8 mouse cellular contexts compared by ENCODE assay signal in the genomic region with DNA sequence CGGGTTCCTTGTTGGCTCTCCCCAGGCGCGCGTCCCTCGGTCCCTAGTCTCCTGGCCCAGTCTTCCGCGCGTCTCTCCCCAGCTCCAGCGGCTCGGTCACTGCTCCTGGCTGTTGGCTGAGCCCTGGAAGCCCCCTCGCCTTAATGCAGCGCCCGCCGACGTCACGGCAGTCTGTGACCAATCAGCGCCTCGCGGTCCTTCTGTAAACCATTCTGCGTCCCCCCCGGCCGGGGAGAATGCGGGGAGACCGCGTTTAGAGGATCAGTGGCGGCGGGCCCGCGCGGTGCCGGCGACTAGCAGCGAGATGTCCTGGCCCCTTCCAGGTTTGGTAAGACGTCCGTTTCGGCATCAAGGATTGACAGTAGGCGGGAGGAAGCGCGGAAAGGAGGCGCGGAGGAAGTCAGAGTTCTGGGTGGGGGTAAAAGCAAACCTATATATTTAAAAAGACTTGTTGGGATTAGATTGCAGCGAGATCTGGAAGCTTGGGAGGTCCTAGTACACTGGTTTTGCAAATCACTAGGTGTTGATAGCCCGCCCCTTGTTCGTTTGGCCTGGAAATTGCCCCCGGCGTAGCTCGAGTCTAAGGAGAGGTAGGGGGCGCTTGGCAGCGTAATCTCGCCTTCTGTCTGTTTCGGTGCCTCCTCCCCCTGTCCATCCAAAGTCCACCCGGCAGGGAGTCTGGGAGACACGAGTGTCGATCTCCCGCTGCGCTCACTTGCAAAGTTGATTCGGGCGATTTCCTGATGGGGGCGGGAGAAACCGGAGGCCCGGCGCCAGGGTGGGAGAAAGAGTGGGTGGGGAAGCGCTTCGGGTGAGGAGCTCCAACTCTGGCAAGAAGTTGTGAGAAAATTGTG. TPM values are rescaled to one million over a fixed set of nuclear protein-coding genes. Genes with fewer than 3 reads are reported as not detected.
A peak's percentile ranks its signal among the peaks of the same experiment; 100 is the strongest.
DNase-seq lines count a peak whose midpoint lies in the region; ATAC-seq and TF ChIP-seq lines count a peak whose summit lies in the region.

Lhx1 (minus strand) TSS at position 115 of the 854 bp plus-strand sequence.

- no peak within 1 kb of the TSS for H3K9ac ChIP-seq in heart, postnatal 0 days (replicated peaks; ENCODE audit: low read depth, low read length)

- H3K9me3 ChIP-seq in heart, postnatal 0 days (replicated peaks; ENCODE audit: control insufficient read depth, low read length) = no peaks in the 10 kb centered on the region
- H3K9me3 ChIP-seq in limb, embryonic 10.5 days (replicated peaks) = no peaks in the 10 kb centered on the region

- H3K27me3 ChIP-seq in heart, postnatal 0 days (ENCODE audit: control insufficient read depth, insufficient read depth, low read length) = peaks cover 99% of the 10 kb centered on the region
- H3K27me3 ChIP-seq in limb, embryonic 10.5 days (ENCODE audit: low read depth, poor library complexity, severe bottlenecking) = peaks cover 100% of the 10 kb centered on the region

- no peak for ATAC-seq in heart, postnatal 0 days (ENCODE audit: insufficient read depth, low read depth)
- no peak for ATAC-seq in activated CD4-positive, CD25-positive, alpha-beta regulatory T cell, adult 4 months

- no peaks in the 10 kb centered on the region for H3K36me3 ChIP-seq in heart, postnatal 0 days (replicated peaks; ENCODE audit: control insufficient read depth, insufficient read depth, low read length)
- H3K36me3 ChIP-seq in limb, embryonic 10.5 days = no peaks in the 10 kb centered on the region

- H3K4me3 ChIP-seq in heart, postnatal 0 days (ENCODE audit: low read depth, low read length) = peak within 1 kb of the TSS; percentile 54
- H3K4me3 ChIP-seq in limb, embryonic 10.5 days = peak within 1 kb of the TSS; percentile 60

- under 1% methylated on average over 64 of the region's 64 CpGs for WGBS in heart, postnatal 0 days
- WGBS in limb, embryonic 10.5 days = under 1% methylated on average over 64 of the region's 64 CpGs

- H3K27ac ChIP-seq in heart, postnatal 0 days (ENCODE audit: low read depth) = no peak within 1 kb of the TSS
- H3K27ac ChIP-seq in limb, embryonic 10.5 days = peak within 1 kb of the TSS; percentile 21; the same call in 1 of the 2 replicates

- no peak for TF ChIP-seq CTCF in heart, postnatal 0 days (IDR thresholded peaks at IDR 0.05; ENCODE audit: low read depth)

- TF ChIP-seq EP300 in heart, postnatal 0 days (IDR thresholded peaks at IDR 0.05; ENCODE audit: low read depth) = no peak

- H3K4me2 ChIP-seq in heart, postnatal 0 days (ENCODE audit: low read depth, low read length) = peak within 1 kb of the TSS; percentile 68

- DNase-seq in ovary, postnatal 36 days (ENCODE audit: low spot score) = peak; percentile 18
- DNase-seq in ovary, postnatal 10 days (ENCODE audit: low spot score) = no peak
- peak; percentile 94 to 98 for DNase-seq in cerebellum, postnatal 14 days
- DNase-seq in heart, postnatal 0 days (ENCODE audit: low spot score) = no peak
- peak; percentile 88 for DNase-seq in limb, embryonic 10.5 days (ENCODE audit: low spot score)
- peak; percentile 72 for DNase-seq in retina, embryonic 14.5 days (ENCODE audit: low spot score)
- no peak for DNase-seq in ovary, postnatal 14 days (ENCODE audit: low spot score)

- 0 out of 2 replicates have a peak, but pooled peaks cover 8% of the 10 kb centered on the region for H3K4me1 ChIP-seq in heart, postnatal 0 days (ENCODE audit: control insufficient read depth, insufficient read depth)
- peaks cover 60% of the 10 kb centered on the region for H3K4me1 ChIP-seq in limb, embryonic 10.5 days

RNA-seq across cellular contexts. Expression of gene Lhx1, which starts in this region (rescaled TPM):
- total RNA-seq in heart, postnatal 0 days (2014; rRNA removed; ENCODE audit: low replicate concordance) = not detected in 2 replicates
- not detected in 2 replicates for polyA plus RNA-seq in heart, postnatal 0 days (2015; fragmentation: Nextera tagmentation; extraction: Ambion mirVana)
- 0.16 and 0.31 TPM in 2 replicates for polyA plus RNA-seq in limb, embryonic 10.5 days (2016; fragmentation: Nextera tagmentation; extraction: Ambion mirVana)
- not detected for polyA plus RNA-seq in activated CD4-positive, CD25-positive, alpha-beta regulatory T cell, adult 4 months (2017; shearing (Covaris generic))

Comparison
In these comparisons a context has a peak if more than half of its experiments do, and no peak if none do; other contexts are left out.
1. DNase-seq: peak in ovary, postnatal 36 days (single experiment), cerebellum, postnatal 14 days (2 of 2) and retina, embryonic 14.5 days (single experiment); none in ovary, postnatal 10 days (single experiment), heart, postnatal 0 days (single experiment) and ovary, postnatal 14 days (single experiment).
2. Peak in DNase-seq, H3K4me3 ChIP-seq and H3K27ac ChIP-seq in limb, embryonic 10.5 days; RNA of the gene not detected or under 1 TPM.